Mouse (Mus musculus) cerebellum, adult 11 months (tissue): Measurements from ENCODE around the gene Meis3.
A peak's percentile ranks its signal among the peaks of the same experiment; 100 is the strongest.

ENCODE experiments used
- DNase-seq: peaks from one replicate; pipeline ENCODE4 v3.0.0; 2022

The Meis3 gene

DNA sequence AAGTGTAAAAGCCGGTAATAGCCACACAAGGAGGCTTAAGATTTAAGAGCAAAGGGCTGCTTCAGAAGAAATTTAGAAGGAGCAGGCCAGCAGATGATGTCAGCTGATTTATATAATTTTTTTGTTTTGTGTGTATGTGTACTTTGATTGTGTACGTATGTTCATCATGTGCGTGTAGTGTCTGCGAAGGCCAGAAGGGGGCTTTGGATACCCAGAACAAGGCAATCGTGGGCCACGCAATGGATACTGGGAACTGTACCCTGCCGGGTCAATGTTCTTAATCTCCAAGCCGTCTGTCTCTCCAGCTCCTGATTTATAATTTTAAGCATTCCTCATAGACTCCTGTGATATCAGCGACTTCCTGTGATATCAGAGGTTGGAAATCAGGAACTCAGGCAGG lies 13.6 kb upstream of the Meis3 start:
- DNase-seq = no peak

DNA sequence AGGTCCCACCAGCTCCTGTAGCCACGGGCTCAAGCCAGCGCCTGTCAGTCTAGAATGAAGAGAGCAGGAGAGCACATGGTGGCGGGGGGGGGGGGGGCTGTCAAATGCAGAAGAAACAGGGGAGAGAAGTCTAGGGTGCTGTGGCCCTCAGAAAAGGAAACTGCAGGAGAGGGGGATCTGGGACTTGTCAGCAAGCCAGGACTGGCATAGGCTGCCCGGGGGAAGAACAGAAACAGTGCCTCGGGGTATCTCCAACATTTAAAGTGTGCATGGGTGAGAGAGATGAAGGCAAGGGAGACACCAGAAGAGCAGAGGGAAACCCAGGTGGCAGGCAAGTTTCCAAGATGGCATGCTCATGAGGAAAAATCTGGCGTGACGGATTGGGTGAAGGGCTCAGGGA lies 12.9 kb upstream of the Meis3 start:
- DNase-seq = no peak

DNA sequence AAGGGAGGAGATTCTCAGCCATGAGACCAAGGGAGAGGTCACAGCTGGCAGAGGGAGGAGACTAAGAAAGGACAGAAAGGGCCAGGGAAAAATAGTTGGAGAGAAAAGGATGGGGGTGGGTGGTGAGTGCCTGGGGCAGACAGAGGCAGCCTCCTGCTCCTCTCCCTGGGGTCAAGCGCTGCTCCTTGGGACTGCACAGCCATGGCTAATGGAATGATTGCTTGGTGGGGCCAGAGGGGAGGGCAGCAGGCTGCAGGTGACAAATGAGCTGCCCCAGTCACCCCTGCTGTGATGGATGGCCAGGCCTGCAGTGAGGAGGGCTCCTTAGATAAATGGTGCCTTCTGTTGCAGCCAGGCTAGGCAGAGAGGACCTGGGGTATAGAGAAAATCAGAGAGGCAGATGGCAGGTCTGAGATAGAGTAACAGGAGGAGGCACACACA lies 2.7 kb upstream of the Meis3 start:
- DNase-seq = no peak

DNA sequence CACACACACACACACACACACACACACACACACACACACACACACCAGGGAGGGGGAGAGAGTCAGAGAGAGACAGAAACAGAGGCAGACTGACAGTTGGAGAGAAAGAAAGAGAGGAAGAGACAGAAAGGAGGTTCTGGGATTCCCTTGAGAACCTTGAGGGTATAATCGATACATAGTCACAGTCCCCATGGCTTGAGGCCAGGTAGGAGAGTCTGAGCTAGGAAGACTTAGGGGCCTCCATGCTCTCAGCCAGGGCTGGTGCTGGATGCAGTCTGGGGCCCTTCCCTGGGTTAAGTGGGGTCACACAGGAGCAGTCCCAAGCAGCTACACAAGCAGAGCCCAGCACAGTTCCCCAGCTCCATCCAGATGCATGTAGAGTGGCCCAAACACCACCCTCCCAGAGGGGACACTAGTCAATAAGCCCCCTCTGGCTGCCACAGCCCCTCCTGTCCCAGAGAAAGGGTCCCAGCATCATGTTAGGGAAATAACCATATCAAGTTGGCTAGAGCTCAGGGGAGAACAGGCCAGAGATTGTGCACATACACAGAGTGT lies 2.2 kb upstream of the Meis3 start:
- no peak for DNase-seq

DNA sequence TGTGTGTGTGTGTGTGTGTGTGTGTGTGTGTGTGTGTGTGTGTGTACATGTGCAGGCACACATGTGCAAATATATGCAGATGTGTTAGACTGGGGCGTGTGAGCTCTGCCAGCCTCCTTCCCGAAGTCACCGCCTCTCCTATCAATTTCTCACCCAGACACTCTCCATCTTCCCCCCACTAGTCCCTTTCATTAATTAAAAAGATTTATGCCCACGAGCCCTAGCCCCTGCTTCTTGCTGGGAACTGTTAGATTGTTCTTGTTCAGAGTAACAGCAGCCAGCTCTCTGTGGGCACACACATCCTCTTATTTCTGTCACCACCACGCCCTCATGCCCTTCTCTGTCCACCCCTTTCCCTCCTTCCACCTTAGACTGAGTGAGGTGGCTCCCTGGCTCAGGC lies 1.7 kb upstream of the Meis3 start:
- no peak for DNase-seq

DNA sequence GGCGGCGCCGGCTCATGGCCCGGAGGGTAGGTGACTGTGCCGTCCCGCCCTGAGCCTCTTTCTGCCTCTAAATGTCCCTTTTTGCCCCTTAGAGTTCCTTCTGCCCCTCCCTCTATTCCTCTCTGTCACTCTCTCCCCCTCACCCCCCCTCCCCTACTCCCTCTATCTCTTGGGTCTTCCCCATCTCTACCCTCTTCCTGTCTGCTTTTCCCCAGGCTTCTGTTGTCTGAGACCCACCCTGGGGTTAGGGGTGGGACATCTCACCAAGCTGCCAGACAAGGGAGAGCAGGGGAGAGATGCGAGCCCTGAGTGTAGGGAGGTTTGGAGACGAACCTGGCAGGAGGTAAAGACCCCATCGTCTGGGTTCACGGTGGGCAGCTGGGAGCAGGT lies 647 bp downstream of the Meis3 start:
- DNase-seq = no peak

DNA sequence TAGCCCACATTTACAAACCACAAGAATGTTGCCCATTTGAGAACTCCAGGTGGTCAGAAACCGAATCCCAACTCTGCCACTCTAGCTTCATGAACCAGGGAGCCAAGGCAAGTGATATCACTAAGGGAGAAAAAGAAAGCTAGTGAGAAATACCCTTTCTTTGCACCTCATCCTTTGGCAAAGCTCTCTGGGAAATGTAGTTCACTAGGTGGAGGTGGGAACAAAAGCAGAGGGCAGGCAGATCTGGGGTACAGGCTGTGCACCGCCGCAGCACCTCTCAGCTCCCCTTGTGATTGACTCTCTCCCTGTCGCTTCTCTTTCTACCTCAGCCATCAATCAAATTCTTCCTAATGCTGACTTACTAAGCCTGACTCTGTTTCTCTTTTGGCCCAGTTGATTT lies 3.2 kb downstream of the Meis3 start:
- no peak for DNase-seq

DNA sequence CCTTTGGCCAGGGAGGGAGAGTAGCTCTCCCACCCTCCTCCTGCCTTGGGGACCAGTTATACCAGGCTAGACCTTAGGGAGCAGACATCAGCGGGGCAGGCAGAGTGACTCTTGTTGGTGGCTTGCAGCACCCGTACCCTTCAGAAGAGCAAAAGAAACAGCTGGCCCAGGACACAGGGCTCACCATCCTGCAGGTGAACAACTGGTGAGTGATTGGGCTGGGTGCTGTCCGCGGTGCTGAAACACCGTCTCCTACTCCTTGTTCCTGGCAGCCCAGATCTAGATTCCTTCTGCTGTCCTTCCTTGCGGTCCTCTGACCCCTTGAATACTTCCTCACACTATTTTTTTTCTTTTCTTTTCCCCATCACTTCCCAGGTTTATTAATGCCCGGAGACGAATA lies 8.8 kb downstream of the Meis3 start:
- no peak for DNase-seq

DNA sequence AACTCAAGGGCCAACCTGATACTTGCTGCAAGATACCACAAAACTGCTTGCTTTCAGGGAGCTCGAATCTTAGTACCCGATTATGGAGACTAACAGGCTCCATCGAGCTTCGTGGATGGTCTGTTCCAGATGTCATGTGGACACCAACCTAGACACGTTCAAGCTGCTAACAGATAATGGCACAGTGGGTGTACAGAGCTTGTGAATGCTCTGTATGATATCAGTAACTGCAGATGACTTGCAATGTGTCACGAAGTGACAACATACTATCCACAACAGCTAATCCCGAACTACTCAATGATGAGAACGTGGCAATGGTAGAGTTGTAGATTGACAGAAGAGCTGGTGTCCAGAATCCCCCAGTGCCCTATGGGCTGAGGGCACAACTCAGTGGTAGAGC lies 12.6 kb downstream of the Meis3 start:
- DNase-seq = no peak

DNA sequence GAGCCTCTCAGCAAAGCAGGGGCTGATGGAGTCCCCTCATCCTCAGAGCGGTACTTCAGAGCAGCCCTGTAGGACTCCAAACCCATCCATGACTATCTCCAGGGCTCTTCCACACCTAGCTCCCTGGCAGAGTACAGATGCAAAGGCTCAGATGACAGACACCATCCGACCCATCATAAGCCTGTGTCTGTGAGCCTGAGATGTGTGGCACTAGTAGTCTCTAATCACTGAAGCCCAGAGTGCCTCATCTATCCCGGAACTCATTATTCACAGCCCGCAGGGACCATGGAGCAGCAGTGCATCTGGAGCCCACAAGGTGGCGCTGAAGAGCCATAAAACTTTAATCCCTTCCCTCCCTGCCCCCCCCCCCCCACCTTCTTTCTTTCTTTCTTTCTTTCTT lies 17.4 kb downstream of the Meis3 start:
- peak; percentile 72 for DNase-seq

DNA sequence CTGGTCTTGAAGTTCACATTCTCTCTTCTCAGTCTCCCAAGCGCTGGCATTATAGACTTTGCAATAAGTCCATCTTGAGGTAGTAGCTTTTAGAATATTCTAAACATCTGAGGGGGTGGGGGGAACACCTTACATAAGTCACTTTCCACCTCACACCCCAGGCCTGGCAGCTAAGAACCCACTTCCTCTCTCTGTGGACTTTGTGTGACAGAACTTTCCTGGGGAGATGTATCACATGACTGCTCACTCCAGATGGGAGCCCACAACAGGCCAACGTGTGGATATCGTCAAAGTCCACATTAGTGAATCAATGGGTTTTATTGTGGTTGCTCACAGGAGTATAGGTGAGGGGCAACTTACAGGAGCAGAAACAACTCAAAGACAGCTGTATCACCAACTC lies 18.8 kb downstream of the Meis3 start:
- no peak for DNase-seq

DNA sequence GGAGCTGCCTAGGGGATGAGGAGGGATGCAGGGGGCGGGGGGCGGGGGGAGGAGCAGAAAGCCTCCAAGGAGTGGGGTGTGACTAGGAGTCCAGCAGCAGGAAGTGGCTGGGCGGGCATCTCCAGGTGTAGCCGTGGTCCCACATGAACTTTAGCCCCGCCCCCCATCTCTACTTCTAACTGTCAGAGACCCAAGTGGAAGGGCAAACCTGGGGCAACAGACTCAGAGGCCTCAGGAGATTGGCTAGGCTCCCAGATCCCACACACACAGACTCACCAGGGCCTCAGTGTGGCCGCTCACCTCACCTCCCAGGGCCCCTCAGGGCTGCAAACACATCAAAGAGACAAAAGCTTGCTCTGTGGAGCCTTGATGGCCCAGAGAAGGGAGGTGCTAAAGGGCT lies 21.7 kb downstream of the Meis3 start:
- DNase-seq = no peak

DNA sequence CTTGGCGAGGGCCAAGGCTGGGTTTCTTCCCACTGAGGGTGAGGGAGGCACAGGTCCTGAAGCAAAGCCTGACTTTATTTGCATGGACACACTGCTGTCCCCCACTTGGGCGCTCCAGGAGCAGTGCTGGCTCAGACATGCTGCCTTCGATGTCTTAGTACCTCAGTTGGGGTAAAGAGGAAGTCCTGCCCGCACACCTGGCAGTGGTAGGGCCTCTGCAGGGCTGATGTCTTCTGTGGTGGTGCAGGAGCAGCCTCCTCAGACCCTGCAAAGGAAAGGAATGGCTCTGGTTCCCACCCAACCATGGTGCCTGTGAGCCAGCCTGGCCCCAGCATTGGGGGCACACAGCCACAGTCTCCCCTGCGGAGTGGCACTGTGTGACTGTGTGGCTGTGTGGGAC lies 22.3 kb downstream of the Meis3 start:
- DNase-seq = no peak

DNA sequence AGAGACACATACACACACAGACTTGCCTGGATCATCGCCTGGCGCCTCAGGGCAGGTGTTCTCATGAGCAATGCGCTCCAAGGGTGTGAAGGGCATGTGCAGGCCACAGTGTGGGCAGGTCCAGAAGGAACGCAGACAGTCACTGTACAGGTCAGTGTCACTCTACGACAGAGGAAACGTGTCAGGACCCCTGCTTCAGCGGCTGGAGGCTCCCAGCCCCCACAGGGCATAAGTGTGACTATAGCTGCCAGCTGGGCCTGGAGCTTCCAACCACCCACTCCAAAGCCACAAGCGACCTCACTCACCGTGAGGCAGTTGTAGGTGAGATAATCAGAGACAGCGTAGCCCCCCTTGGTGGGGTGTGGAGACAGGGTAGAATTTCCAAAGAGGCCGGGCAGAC lies 23.6 kb downstream of the Meis3 start:
- no peak for DNase-seq

DNA sequence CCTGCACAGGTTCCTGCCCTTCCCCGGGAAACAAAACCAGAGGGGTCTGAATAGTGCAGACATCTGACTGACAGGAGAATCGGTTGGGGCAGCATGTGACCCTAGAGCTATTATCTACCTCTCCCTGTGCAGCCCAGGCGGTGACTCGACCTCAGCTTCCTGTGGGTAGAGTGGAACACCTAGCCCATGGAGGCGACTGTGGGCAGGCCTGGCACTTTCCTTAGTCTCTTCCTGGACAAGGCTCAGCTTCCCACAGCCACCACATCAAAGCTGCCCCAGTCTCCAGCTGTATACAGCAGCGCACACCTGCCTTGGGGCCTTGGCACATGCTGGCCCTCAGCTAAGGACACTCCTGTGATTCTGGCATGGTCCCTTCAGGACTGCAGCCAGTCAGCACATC lies 26.2 kb downstream of the Meis3 start:
- DNase-seq = no peak

DNA sequence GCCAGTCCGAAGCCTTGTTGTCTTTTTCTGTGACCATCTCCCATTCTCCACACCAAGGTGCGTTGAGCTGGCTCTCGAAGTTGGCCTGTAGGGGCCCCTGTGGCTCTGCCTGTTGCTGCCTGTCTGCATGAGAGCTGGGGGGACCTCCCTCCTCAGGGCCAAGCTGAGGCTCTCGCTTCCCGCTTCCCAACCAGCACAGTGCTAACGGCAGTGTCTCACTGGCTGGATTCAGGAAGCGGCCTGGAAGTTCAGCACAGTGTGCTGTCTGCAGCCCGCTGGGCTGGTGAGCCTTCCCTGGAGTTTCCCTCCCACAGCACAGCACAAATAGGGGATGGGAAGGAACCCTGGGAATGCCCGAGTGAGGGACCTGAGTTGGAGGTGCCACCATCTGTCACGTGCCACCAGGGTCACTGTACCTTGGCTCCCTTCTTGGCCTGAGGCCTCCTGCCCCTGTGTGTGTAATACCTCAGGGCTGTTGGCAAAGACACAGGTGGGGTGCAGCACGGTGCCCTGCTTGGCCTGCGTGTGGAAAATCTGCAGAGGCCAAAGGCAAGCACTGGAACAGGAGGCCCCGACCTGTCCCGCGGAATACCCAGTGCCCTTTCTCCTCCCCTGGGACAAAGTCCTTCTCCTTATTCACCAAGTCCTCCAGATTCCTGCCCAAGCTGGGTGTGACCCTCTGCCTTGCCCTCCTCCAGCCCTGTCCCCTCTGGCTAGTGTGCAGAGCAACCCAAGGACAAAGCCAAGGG lies 28.0 kb downstream of the Meis3 start:
- no peak for DNase-seq

DNA sequence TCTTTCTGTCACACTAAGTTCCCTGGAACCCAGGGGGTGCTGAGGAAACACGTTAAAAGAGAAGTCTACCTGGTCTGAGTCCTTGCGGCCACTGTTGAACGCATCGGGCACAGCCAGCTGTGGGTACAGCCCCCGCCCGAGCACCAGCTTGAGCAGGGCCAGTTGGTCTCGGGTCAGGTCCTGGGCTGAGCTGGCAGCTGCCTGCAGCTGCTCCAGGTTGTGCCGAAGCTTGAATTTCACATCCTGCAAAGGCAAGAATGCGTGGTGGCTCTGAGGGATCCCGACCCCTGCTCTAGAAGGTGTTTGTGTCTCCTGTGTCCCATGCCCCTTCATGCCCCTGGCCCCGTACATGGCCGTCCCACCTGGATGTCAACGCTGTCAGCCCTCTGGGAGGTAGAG lies 28.6 kb downstream of the Meis3 start:
- DNase-seq = no peak

DNA sequence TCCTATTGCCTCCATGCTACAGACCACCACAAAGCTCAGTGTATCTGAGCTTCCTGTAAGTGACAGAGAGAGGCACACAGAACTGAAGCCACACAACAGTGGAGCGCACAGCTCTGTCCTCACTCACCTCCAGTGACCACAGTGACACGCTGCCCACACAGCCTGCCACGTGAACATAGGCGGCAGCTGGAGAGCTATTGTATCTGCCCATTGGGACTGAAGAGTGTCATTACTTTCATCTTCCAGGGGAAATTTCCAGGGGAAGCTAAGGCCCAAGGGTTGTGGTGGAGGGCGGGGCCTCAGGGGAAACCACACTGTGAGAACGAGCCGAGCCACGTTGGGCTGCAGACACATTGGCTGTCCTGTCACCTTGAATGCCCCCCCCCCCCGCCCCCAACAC lies 29.9 kb downstream of the Meis3 start:
- DNase-seq = no peak

DNA sequence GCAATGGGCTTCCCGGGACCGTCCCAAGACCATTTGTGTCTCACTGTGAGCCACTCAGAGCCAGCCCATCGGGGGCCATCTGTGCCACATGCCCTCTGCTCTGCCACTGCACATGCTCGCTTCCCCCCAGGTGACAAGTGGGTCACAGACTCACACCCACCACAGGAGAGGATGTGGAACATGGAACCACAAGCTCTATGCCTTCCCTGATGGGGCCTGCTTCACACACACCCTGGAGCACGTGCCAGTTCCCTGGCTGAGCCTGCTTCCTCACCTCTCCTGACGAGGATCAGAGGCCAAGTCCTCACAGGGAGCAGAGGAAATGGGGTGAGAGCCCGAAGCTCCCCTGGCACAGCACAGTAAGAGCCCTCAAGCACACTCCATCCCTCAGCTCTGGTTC lies 32.2 kb downstream of the Meis3 start:
- no peak for DNase-seq

DNA sequence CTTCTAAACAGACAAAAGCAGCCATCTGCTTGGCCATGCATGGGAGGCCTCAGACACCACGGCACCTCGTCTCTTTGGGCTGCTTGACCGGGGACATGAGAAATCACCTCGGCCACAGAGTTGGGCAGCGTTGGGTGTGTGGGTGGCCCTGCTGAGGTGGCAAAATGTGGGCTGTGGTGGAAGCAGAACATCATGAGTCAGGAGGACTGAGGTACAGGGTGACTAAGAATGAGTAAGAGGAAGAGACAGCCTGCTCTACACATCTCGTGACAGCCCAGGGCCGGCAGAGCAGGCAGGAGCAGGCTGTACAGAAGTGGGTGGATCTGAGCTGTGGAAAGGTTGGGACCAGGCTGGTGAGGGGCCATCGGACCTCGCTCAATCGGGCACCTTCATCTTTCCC lies 32.6 kb downstream of the Meis3 start:
- no peak for DNase-seq

DNA sequence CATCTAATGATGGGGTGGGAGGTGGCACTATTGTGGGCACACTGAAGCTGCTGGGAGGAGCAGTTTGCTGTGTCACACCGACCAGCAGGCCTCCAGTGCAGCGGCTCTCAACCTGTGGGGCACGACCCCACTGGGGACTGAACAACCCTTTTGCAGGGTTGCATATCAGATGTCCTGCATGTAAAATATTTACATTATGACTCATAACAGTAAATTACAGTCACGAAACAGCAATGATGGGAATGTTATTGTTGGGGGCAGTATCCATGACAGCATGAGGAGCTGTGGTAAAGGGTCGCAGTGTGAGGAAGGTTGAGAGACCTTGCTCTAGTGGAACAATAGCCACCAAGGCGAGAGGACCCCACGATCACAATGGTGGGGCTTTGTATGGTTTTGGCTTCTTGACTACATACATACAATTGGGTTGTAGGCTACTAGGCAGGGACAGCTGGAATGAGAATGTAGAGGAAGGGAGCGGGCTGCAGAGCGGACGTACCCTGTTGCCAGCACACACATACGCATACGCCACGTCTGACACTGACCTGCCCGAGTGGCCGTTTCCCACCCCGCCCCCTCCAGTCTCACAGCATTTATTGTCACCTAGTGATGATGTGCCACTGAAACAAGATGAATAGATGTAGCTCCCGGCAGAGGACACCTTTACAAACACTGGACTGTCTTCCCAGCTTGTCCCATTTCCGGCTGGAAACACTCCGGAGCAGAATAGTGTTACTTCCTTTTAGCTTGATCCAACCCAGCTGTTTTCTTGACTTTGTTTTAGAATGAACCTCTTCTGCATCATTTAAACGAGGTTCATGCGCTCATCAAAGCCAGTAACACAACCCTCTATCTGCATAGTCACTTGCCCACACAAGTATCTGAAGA lies 34.1 kb downstream of the Meis3 start:
- no peak for DNase-seq

DNA sequence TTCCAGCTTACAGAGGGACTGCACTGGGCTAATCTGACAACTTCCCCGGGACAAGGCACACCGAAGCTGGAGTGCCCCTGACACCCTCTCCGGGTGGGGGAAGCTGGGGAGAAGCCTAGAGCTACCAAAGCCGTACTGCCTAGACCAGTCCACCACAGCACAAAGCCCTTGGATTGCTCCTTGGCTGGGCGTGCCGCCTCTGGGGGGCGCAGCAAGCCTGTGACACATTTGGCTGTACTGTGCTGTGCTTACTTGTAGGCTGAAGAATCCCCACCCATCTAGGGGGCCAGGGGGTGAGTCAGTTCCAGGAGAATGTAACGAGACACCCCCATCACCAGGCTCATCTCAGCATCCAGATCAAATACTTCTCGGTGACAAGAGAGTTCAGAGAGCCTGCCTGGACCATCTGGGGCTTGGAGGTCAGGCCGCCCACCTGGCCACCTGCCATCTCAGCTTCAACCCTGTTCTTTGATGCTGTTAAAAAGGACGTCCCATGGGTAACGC lies 36.0 kb downstream of the Meis3 start:
- no peak for DNase-seq

DNA sequence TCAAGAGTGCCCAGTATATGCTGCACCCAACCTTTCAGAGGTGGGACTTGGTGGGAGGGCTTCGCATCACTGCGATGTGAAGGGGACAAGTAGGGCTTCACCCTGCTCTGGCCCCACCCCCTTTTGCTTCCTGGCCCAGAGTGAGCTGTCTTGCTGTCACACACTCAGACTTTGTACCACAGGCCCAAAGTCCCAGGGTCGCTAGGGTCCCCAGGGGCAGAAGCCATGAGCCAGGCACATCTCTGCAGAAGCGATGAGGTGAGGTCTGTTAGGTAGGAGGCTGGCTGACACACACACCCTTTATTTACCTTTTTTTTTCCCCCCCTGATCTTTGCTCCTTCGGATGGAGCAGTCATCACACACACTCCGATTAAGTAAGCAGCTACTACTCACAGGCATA lies 38.3 kb downstream of the Meis3 start:
- no peak for DNase-seq

DNA sequence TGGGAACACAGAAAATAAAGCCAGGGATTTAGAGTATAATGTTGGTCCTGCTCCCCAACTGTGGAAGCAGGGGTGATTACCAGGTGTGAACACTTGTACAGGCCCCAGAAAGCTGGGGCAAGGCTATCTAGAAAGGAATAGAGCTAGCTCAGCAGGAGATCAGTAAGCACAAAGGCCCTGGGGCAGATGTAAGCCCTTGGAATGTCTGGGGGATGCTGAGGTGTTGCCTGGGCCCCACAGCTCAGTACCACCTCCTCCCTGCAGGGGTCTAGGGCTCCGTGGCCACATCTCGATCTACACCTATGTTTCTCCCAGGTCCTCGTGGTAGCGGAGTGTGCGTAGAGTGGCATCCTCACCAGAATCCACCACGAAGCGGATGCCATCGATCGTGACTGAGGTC lies 39.1 kb downstream of the Meis3 start:
- DNase-seq = no peak
